Mouse (Mus musculus): ENCODE results near the gene Tspan9. TPM values are rescaled to one million over a fixed set of nuclear protein-coding genes. Genes with fewer than 3 reads are reported as not detected.

Gene Tspan9
- polyA plus RNA-seq, 1 experiment from 2014 or later, result 130 TPM

- peaks cover 14% of the 10 kb centered on the region for H3K27me3 ChIP-seq (ENCODE audit: control insufficient read depth, insufficient read depth, low read length)
- no peak overlapping the region for H3K27ac ChIP-seq (ENCODE audit: low read depth, low read length)
- WGBS (ENCODE audit: insufficient replicate concordance), result 64% methylated on average over 6 of the region's 6 CpGs
- no peak overlapping the region for H3K9ac ChIP-seq (ENCODE audit: low read depth, low read length)
- H3K4me3 ChIP-seq (ENCODE audit: low read depth, low read length), result no peak overlapping the region
- H3K4me1 ChIP-seq (ENCODE audit: control insufficient read depth, insufficient read depth, low read length), result peaks cover 20% of the 10 kb centered on the region
- H3K9me3 ChIP-seq (replicated peaks; ENCODE audit: control insufficient read depth, low read length), result no peaks in the 10 kb centered on the region
- ATAC-seq (replicated peaks; ENCODE audit: insufficient number of reproducible peaks, low FRiP score, low TSS enrichment), result no peak
- no peaks in the 10 kb centered on the region for H3K36me3 ChIP-seq (ENCODE audit: control insufficient read depth, insufficient read depth, low read length)
- no peak overlapping the region for H3K4me2 ChIP-seq
These were observed 218.6 kb downstream of the Tspan9 start for GRCm38 (mm10) chr6:127924750-127925149.

- 82% methylated on average over 9 of the region's 9 CpGs for WGBS (ENCODE audit: insufficient replicate concordance)
- no peaks in the 10 kb centered on the region for H3K9me3 ChIP-seq (replicated peaks; ENCODE audit: control insufficient read depth, low read length)
- no peak overlapping the region for H3K4me2 ChIP-seq
- peaks cover 14% of the 10 kb centered on the region for H3K27me3 ChIP-seq (ENCODE audit: control insufficient read depth, insufficient read depth, low read length)
- H3K36me3 ChIP-seq (ENCODE audit: control insufficient read depth, insufficient read depth, low read length), result no peaks in the 10 kb centered on the region
- peaks cover 13% of the 10 kb centered on the region for H3K4me1 ChIP-seq (ENCODE audit: control insufficient read depth, insufficient read depth, low read length)
- no peak overlapping the region for H3K27ac ChIP-seq (ENCODE audit: low read depth, low read length)
- H3K9ac ChIP-seq (ENCODE audit: low read depth, low read length), result no peak overlapping the region
- no peak for ATAC-seq (replicated peaks; ENCODE audit: insufficient number of reproducible peaks, low FRiP score, low TSS enrichment)
- no peak overlapping the region for H3K4me3 ChIP-seq (ENCODE audit: low read depth, low read length)
These were observed 220.1 kb downstream of the Tspan9 start for GRCm38 (mm10) chr6:127923296-127923695.

DNA sequence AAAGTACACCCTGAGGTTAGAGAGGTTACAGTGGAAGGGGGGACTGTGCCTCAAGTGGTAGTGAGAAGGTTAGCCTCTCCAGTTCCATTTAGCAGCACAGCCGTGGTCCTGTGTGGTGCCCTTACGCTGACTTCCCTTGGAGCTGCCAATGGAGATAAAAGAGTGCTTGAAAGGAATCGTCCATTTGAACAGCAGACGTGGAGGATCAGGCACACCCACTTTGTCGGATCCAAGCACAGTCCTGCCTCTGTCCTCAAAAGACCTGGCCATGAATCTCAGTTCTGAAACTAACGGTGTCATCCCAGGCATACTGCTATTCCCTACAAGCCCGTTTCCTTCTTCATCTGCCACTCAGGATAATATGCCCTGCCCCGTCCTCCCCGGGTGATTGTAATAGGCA lies 221.4 kb downstream of the Tspan9 start:
- peaks cover 3% of the 10 kb centered on the region; the same call in 1 of the 2 replicates for H3K4me1 ChIP-seq (ENCODE audit: control insufficient read depth, insufficient read depth, low read length)
- no peak overlapping the region for H3K4me2 ChIP-seq
- no peak overlapping the region for H3K4me3 ChIP-seq (ENCODE audit: low read depth, low read length)
- H3K36me3 ChIP-seq (ENCODE audit: control insufficient read depth, insufficient read depth, low read length), result no peaks in the 10 kb centered on the region
- H3K9me3 ChIP-seq (replicated peaks; ENCODE audit: control insufficient read depth, low read length), result no peaks in the 10 kb centered on the region
- 51% methylated on average over 9 of the region's 9 CpGs for WGBS (ENCODE audit: insufficient replicate concordance)
- H3K27me3 ChIP-seq (ENCODE audit: control insufficient read depth, insufficient read depth, low read length), result peaks cover 14% of the 10 kb centered on the region
- H3K27ac ChIP-seq (ENCODE audit: low read depth, low read length), result no peak overlapping the region
- no peak for ATAC-seq (replicated peaks; ENCODE audit: insufficient number of reproducible peaks, low FRiP score, low TSS enrichment)
- H3K9ac ChIP-seq (ENCODE audit: low read depth, low read length), result no peak overlapping the region

- peaks cover 14% of the 10 kb centered on the region for H3K27me3 ChIP-seq (ENCODE audit: control insufficient read depth, insufficient read depth, low read length)
- no peaks in the 10 kb centered on the region for H3K36me3 ChIP-seq (ENCODE audit: control insufficient read depth, insufficient read depth, low read length)
- H3K4me1 ChIP-seq (ENCODE audit: control insufficient read depth, insufficient read depth, low read length), result no peaks in the 10 kb centered on the region
- H3K27ac ChIP-seq (ENCODE audit: low read depth, low read length), result no peak overlapping the region
- 6% methylated on average over 8 of the region's 8 CpGs for WGBS (ENCODE audit: insufficient replicate concordance)
- no peak overlapping the region for H3K4me3 ChIP-seq (ENCODE audit: low read depth, low read length)
- no peak overlapping the region for H3K9ac ChIP-seq (ENCODE audit: low read depth, low read length)
- no peak overlapping the region for H3K4me2 ChIP-seq
- ATAC-seq (replicated peaks; ENCODE audit: insufficient number of reproducible peaks, low FRiP score, low TSS enrichment), result no peak
- H3K9me3 ChIP-seq (replicated peaks; ENCODE audit: control insufficient read depth, low read length), result no peaks in the 10 kb centered on the region
These were observed 222.7 kb downstream of the Tspan9 start for GRCm38 (mm10) chr6:127920652-127921051.

DNA sequence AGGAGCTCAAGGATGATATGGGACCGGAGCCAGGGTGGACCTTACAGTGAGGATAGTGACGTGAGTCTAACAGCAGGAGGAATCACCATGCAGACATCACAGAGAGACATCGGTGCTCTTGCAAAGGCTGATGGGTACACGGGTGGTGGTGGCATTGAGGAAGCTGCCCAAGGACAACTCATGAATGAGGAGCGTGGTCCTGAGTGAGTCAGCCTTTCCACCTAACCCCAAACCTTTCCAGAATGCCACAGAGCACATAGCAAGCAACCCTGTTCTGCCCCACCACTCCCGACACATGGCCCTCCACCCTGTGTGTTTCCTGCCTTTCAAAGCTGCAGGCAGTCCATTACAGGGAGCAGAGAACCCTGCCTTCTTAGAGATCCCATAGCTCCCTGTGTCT lies 223.9 kb downstream of the Tspan9 start:
- Histone ChIP-seq H3K4me2 (no peak overlapping the region), H3K27me3 (ENCODE audit: control insufficient read depth, insufficient read depth, low read length) (peaks cover 14% of the 10 kb centered on the region), H3K4me1 (ENCODE audit: control insufficient read depth, insufficient read depth, low read length) (no peaks in the 10 kb centered on the region), H3K9me3 (replicated peaks; ENCODE audit: control insufficient read depth, low read length) (no peaks in the 10 kb centered on the region), H3K9ac (ENCODE audit: low read depth, low read length) (no peak overlapping the region), H3K4me3 (ENCODE audit: low read depth, low read length) (no peak overlapping the region), H3K27ac (ENCODE audit: low read depth, low read length) (no peak overlapping the region), H3K36me3 (ENCODE audit: control insufficient read depth, insufficient read depth, low read length) (no peaks in the 10 kb centered on the region)
- no peak for ATAC-seq (replicated peaks; ENCODE audit: insufficient number of reproducible peaks, low FRiP score, low TSS enrichment)
- 69% methylated on average over 6 of the region's 6 CpGs for WGBS (ENCODE audit: insufficient replicate concordance)

GRCm38 (mm10) chr6:127917712-127918111 lies 225.7 kb downstream of the Tspan9 start:
- Histone ChIP-seq H3K9me3 (replicated peaks; ENCODE audit: control insufficient read depth, low read length) (no peaks in the 10 kb centered on the region), H3K4me1 (ENCODE audit: control insufficient read depth, insufficient read depth, low read length) (no peaks in the 10 kb centered on the region), H3K9ac (ENCODE audit: low read depth, low read length) (no peak overlapping the region), H3K4me3 (ENCODE audit: low read depth, low read length) (no peak overlapping the region), H3K36me3 (ENCODE audit: control insufficient read depth, insufficient read depth, low read length) (no peaks in the 10 kb centered on the region), H3K27me3 (ENCODE audit: control insufficient read depth, insufficient read depth, low read length) (peaks cover 6% of the 10 kb centered on the region; the same call in 1 of the 2 replicates), H3K4me2 (no peak overlapping the region), H3K27ac (ENCODE audit: low read depth, low read length) (no peak overlapping the region)
- ATAC-seq (replicated peaks; ENCODE audit: insufficient number of reproducible peaks, low FRiP score, low TSS enrichment), result no peak
- 54% methylated on average over 4 of the region's 4 CpGs for WGBS (ENCODE audit: insufficient replicate concordance)

GRCm38 (mm10) chr6:127916993-127917392 lies 226.4 kb downstream of the Tspan9 start:
- Histone ChIP-seq H3K9ac (ENCODE audit: low read depth, low read length) (no peak overlapping the region), H3K36me3 (ENCODE audit: control insufficient read depth, insufficient read depth, low read length) (no peaks in the 10 kb centered on the region), H3K4me3 (ENCODE audit: low read depth, low read length) (no peak overlapping the region), H3K9me3 (replicated peaks; ENCODE audit: control insufficient read depth, low read length) (no peaks in the 10 kb centered on the region), H3K4me2 (no peak overlapping the region), H3K27ac (ENCODE audit: low read depth, low read length) (no peak overlapping the region), H3K4me1 (ENCODE audit: control insufficient read depth, insufficient read depth, low read length) (no peaks in the 10 kb centered on the region), H3K27me3 (ENCODE audit: control insufficient read depth, insufficient read depth, low read length) (peaks cover 2% of the 10 kb centered on the region; the same call in 1 of the 2 replicates)
- 67% methylated on average over 3 of the region's 3 CpGs for WGBS (ENCODE audit: insufficient replicate concordance)
- no peak for ATAC-seq (replicated peaks; ENCODE audit: insufficient number of reproducible peaks, low FRiP score, low TSS enrichment)

- Histone ChIP-seq H3K9me3 (replicated peaks; ENCODE audit: control insufficient read depth, low read length) (no peaks in the 10 kb centered on the region), H3K9ac (ENCODE audit: low read depth, low read length) (no peak overlapping the region), H3K27ac (ENCODE audit: low read depth, low read length) (no peak overlapping the region), H3K27me3 (ENCODE audit: control insufficient read depth, insufficient read depth, low read length) (no peaks in the 10 kb centered on the region), H3K36me3 (ENCODE audit: control insufficient read depth, insufficient read depth, low read length) (no peaks in the 10 kb centered on the region), H3K4me2 (no peak overlapping the region), H3K4me3 (ENCODE audit: low read depth, low read length) (no peak overlapping the region), H3K4me1 (ENCODE audit: control insufficient read depth, insufficient read depth, low read length) (no peaks in the 10 kb centered on the region)
- 84% methylated on average over 3 of the region's 3 CpGs for WGBS (ENCODE audit: insufficient replicate concordance)
- ATAC-seq (replicated peaks; ENCODE audit: insufficient number of reproducible peaks, low FRiP score, low TSS enrichment), result no peak
These were observed 230.5 kb downstream of the Tspan9 start for GRCm38 (mm10) chr6:127912938-127913337.

DNA sequence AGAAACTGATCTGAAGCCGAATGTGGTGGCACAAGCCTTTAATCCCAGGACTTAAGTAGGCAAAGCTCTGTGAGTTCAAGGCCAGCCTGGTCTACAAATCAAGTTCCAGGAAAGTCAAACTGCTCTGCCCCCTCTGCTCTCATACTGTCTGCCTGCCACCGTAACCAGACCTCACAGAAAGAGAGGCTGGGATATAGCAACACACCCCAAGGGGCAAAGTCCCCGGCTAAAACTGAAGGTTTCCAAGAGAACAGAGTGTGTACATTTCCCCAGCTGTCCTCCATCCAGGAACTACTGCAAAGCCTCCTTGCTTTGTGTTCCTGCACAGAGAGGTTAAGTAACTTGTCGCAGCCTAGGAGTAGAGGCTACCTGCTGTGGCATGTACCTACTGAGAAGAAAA lies 231.7 kb downstream of the Tspan9 start:
- Histone ChIP-seq H3K9ac (ENCODE audit: low read depth, low read length) (no peak overlapping the region), H3K36me3 (ENCODE audit: control insufficient read depth, insufficient read depth, low read length) (no peaks in the 10 kb centered on the region), H3K4me1 (ENCODE audit: control insufficient read depth, insufficient read depth, low read length) (no peaks in the 10 kb centered on the region), H3K4me3 (ENCODE audit: low read depth, low read length) (no peak overlapping the region), H3K27ac (ENCODE audit: low read depth, low read length) (no peak overlapping the region), H3K9me3 (replicated peaks; ENCODE audit: control insufficient read depth, low read length) (no peaks in the 10 kb centered on the region), H3K27me3 (ENCODE audit: control insufficient read depth, insufficient read depth, low read length) (no peaks in the 10 kb centered on the region), H3K4me2 (no peak overlapping the region)
- no peak for ATAC-seq (replicated peaks; ENCODE audit: insufficient number of reproducible peaks, low FRiP score, low TSS enrichment)
- WGBS (ENCODE audit: insufficient replicate concordance), result 74% methylated on average over 4 of the region's 4 CpGs
